Mouse (Mus musculus) liver, adult (tissue): ENCODE results near the gene Ptch2.

ENCODE experiments used
- GATA4 ChIP-seq: IDR thresholded peaks from 2 replicates; pipeline ENCODE4 v1.6.1; 2014; ENCODE audit warnings: mild to moderate bottlenecking, low read length; ENCODE audit not compliant: insufficient replicate concordance

The Ptch2 gene

DNA sequence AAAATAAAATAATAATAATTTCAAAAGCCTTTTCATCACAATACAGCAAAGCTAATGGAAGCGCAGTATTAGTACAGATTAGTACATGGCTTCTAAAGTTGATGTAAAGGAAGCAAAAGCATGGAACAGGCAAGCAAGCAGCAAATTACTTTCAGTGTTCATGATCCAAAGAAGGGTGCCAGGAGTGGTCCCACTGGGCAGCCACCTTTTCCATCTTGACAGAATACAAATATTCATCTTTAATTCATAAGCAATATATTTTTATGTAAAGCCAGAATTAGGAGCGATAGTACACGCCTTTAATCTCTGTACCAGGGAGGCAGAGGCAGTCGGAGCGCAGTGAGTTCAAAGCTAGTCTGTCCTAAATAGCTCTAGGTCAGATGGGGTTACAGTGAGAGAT, 23.8 kb downstream of the Ptch2 start:
- TF ChIP-seq GATA4 = no peak

DNA sequence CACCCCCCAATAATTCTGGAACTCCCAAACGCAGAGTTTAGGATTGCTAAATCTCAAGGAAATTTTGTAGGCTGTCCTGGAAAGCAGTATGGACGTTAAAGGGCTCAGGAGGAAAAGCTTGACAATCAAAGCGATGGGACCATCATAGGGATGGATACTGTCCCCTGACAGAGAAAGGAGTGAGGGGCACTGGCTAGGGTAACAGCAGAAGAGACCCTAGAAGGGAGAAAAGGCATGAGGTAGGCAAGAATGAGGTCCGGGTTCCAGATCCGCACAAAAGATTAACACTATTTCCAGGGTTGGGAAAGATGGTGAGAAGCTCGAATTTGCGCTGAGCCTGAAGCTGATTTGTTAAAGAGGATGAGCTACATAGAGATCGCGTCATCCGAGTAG, 24.2 kb downstream of the Ptch2 start:
- no peak for TF ChIP-seq GATA4

DNA sequence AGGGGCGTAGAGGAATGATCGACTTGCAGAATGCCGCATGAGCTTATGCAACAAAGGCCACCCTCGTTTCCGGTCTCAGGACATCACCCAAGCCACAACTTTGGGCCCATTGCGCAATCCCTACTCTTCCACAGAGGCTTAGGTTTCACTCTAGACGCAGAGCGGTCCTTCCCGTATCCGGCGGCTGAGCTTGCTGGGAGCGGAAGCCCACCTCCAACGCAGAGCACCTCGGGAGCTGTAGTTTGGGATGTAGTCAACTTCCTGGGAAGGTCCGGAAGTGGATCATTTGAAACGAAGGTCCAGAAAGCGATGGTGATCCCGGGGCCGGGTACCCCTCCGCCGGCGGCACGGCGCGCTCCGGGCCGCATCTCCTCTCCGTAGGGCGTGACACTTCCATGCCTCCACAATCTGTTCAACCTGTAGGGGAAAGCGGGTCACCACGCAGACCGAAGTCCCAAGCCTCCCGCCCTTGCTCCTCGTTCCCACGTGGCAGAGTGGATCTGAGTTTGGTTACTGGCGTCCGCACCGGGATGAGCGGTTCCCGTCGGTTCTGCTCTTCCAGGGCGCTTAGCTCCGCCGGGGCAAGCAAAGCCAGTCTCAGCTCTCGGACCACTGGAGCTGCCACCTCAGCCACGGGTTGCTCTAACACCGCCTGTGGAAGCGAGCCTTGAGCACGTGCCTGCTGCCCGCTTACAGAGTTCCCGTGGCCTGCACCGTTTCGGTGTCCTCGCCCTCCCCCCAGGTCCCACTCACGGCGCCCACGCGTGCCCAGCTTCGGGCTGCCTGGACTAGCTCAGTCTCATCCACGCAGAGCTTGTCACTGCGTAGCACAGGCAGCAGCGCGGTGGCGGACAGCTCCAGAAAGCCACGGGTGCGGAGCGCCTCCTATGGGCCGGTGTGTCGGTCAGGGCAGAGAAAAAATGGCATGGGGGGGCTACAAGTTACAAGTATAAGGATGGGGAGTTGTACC, 24.9 kb downstream of the Ptch2 start:
- TF ChIP-seq GATA4 = no peak

DNA sequence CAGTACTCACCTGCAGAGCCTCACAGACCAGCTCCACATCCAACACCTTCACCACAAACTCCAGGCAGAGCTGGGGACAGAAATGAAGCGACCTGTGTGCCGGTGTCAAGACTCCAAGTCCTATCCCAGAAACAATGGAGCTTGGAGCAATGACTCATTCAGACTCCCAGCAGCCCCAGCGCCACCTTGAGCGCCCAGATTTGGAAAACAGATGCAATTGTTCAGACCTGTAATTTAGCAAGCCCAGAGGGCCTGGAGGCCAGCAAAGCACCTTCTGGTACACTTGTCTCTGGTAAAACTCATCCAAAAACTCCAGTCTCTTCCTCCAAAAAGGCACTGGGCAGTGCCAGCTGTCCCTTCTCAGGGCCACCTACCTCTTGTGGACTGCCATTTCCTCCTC, 26.3 kb downstream of the Ptch2 start:
- TF ChIP-seq GATA4 = no peak

DNA sequence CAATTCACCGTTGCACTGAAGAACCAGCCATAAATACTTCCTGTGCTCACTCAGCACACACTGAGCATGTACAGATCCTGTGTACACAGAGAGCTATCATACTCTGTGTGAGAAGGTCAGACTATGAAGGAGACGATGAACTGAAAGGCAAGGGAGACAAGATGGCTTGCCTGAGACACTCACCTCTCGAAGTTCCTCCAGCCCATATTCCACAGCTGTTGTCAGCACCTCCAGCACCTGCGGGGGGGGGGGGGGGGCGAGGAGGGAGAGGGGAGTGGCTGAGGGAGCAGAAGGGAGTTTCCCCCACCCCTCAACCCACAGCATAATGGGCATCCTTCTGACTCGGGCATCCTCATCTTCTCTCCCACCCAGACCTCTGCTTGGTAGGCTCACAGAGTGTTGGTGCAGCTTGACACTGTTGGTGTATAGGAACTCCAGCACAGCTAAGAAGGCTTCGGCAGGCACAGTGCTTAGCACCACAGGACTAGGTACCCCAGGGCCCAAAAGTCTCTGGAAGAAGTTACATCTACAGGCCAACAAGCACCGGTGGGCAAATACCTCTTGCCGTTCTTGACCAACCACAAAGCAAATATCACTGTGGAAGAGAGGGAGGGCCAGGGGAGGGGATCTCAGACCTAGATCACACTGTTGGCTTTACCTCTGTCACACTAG, 27.8 kb downstream of the Ptch2 start:
- TF ChIP-seq GATA4 = no peak

DNA sequence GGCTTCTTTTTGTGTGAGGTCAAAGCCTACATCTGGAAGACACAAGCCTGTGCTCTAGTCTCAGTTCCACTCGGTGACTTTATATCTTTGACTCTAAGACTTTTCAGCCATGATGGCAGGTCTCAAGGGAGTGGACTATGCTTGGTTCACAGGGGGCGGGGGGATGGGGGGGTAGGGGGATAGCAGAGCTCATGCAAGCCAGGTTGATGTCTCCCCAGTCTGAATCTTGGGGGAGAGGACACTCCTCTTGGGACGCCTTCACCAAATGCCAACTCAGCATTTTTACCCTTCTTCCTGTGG, 28.3 kb downstream of the Ptch2 start:
- TF ChIP-seq GATA4 = no peak

DNA sequence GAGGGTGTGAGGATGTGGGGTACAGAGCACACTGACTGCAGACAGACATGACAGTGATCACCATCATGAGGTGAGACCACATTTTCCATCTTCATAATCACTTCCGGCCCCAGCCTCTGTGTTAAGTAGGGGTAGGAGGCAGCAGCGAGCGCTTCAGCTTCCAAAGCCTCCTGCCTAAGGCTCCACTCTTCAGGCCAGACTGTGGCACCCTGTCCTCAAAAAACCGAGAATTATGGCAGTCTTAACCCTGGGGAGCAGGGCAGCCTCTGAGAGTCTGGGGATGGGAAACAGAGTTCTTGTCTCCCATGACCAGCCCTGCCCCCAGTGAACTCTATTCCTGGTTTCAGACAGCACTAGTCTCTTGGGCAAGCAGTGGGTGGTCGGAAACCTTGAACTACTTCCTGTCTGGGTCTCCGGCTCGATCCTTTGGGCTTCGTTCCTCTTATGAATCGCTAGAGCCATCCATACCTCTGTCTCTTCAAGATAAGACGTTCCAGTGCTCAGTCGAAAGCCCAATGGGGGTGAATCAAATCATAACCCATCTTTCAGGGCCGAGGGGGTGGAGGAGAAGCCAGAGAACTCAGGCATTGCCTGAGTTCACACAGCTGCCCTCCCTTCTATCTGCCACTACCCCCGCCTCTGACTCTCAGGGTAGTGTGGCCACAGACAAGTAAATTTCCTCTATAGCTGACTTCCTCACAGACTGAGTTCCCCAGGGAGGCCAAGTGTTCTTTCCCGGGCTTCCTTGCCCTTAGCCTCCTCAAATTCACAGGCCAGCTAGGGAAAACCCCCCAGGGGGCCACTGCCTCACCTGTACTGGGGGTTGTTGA, 28.9 kb downstream of the Ptch2 start:
- TF ChIP-seq GATA4 = no peak

DNA sequence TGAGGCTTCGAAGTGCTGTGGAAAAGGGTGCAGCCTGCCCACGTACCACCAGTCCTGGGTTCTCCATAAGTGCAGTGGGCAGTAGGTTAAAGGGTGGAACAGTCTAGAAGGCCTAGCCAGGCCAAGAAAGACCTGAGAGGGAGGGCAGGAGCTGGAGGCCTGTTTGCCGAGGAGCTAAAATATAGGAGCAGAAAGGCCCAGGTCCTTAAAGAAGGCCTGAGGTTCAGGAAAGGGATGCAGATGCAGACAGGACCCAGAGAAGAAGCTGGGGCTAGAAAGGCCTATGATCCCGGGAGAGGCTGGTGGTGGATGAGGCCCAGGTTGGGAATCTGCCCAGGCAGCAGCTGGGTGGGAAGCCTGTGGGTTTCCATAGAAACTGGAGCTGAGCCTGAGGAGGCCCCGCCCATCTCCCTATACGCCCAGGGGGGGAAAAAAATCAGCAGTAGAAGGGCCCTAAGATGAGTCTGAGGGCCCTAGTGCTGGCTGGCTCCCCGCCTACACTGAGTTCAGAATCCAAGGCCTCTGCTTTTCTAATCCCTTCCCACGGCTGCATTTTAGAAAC, 29.6 kb downstream of the Ptch2 start, which contains the start of gene Btbd19:
Btbd19 (minus strand) TSS at position 378 of the 562 bp plus-strand sequence.
- no peak for TF ChIP-seq GATA4

DNA sequence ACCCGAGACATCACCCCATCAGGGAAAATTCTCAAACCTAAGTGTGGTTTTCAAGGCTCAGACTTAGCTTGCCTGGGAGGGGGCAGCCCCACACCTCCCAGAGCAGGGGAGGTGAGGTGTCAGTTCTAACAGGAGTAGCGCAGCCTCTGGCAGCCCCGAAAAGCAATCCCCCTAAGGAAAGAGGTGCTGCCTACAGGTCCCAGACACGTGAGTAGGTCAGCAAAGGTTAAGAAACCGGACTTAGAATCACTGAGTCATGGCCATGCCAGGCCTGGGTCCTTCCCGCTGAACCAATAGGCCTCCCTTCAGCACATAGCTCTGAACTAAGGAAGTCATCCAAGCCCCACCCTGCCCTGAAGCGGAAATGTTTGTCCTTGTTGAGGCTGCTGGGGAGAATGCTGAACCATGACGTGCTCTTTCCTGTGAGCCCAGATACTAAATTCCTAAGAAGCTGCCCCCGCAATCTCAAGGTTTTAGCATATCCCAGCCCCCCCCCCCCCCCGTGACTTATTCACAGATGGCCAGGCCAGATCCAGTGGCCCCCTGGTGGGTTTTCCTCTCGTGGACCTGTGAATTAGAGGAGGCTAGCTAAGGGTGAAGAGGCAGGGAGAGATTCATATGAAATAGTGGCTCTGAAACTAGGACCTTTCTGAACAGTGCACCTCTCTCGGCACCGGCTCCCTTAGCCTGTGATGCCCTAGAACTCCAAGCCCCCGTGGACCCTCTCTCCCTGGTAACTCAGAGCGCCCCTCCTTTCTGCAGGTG, 30.2 kb downstream of the Ptch2 start:
- TF ChIP-seq GATA4 = peak; percentile 14; the same call in 1 of the 2 replicates

DNA sequence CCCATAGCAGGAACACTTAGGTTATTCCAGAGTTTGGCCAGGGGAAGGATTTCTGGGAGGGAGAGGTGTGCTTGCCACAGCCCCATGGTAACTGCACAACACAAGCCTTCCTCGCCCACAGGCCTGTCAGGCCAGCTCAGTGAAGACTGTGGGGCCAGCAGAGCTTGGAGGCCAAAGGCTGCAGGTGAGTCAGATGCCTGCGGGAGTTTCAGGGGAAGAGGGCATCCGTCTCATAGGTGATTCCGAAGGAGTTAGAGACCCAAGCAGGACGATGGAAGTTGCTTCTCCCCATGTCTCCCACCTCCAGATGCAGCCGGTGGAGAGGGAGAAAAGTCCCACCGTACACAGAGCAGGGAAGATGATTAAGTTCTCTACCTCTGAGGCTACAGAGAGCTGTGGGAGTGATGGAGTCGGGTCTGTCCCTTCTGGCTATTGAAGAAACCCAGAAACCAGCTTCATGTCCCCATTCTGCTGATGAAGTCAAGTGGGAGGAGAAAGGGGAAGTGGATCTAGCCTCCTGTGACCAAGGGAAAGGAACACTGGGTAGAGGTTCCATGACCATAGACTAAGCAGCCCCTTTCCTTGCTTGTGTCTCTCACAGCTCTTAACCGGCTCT, 30.9 kb downstream of the Ptch2 start, which contains the start of gene Tctex1d4:
Tctex1d4 (plus strand) TSS at position 120 of the 616 bp plus-strand sequence.
- no peak for TF ChIP-seq GATA4

DNA sequence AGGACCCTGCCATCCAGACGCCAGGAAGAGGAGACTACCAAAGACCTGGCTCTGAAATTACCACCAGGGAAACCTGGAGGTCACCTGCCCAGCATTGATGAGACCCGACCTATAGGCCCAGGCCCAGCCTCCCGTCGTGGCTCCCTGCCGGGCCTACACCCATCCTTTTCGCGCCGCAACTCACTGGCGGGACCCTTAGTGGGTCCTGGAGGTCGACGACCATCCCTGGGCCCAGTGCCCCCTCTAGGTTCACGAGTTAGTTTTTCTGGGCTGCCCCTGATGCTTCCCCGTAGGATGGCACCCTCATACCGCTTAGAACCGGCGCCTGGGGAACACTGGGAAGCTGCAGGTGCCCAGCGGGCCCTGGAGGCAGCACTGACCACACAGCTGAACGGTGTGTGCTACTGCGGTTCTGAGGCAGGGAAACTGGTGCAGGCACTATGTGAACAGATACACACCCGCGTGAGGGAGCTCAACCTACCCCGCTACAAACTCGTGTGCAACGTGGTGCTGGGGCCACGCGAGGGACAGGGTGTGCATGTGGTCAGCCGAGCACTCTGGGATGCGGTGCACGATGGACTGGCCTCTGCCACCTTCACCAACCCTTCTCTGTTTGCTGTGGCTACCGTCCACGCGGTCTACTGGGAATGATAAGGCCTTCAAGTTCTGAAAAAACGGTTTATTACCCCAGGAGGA, 32.3 kb downstream of the Ptch2 start:
- TF ChIP-seq GATA4 = no peak

DNA sequence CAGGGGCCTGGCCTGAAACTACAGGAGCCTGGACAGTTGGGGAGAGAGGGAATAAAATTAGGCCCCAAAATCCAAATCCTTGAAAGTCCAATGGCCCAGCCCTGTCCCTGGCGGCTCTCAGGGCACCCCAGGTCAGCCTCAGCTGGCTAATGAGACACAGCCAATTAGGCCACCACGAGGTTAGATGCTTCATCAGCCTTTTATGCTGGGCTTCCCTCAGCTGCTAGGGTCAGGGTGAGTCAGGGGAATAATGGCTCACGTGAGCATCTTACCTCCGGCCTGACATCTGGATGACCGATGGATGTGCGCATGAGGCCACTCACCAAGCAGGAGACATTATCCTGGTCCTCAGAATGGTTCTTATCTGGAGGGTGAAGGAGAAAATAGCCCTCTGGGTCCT, 34.9 kb downstream of the Ptch2 start:
- no peak for TF ChIP-seq GATA4

DNA sequence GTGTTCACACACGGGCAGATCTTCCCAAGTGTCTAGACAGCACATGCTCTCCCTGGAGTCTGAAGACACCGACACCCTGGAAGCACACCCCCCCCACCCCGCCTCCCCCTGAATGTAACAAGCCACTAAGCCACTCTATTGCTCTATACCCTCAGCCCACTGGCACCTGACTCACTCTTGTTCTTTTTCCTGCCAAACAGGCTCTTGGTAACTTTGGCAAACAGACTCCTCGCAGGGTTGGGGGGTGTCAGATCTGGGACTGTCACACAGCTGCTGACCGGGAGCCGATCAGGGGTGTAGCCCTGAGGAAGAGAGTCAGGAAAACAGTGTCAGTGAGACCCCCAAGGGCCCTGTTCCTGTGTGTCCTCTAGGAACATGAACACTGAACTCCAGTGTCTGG, 35.3 kb downstream of the Ptch2 start:
- no peak for TF ChIP-seq GATA4
